Mouse (Mus musculus): ENCODE results near the gene 1700037H04Rik. TPM values are rescaled to one million over a fixed set of nuclear protein-coding genes. Genes with fewer than 3 reads are reported as not detected.

1700037H04Rik gene
- total RNA-seq (2015) (21.5 and 31.3 TPM in 2 replicates), total RNA-seq (2017) (15.5 and 22.7 TPM in 2 replicates)

DNA sequence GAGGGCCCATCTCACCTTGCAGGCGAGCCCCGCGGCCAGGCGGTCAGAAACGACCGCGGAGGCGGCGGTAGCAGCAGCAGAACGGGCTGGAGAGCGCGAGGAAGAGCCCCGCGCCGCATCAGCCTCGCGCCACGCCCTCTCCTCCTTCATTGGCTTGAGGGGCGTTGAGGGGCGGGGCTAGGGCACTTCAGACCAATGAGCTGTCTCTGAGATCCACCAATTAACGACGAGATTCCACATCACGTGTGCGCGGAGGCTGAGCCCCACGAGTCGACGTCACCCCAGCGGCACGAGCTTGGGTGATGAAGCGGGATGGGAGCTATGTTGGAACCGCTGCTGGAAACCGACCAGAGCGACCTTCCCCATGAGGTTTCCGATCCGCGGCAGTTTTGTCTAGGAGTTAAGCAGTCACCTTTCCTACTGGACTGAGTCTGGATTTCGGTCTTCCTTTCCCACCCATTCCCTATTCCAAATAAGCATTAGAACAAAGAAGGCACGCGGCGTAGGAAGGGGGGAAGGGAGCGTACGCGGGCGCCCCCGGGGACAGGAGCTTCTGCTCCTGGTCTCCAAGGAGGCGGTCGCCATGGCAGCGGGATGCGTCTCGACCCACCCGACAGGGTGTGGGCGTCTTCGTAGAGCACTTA lies at the start of gene 1700037H04Rik:
1700037H04Rik (minus strand) TSS at position 144 of the 644 bp plus-strand sequence.
- peak; percentile 93 for ATAC-seq (ENCODE audit: poor library complexity, severe bottlenecking)

DNA sequence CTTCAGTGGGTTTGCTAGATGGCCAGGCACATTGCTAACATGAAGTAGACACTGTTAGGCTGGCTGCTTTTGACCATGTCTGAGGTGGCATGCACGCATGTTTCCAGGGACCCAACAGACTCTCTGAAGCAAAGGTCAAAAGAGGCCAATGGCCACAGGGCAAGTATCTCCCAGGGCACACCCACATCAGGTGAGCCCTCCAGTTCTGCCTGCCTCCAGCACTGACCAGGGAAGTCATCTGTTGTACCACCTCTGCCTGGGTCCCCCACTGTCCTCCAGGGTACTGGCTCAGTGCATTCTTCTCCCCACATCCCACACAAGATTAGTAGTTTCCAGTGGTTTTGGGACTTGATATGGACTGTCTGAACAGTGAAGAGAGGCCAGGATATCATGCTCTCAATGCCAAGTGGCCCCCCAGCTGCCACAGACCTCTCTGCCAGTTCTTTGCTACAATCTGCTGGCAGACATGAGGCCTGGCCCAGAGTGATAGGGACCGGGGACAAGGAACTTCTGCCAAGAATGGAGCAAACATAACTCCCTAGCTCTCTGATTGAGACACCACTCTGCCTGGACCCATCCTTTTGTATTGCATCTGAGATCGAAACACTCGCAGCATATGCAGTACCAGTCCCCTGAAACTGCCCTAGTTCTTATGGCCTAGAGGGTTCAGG lies 49.4 kb upstream of the 1700037H04Rik start:
- ATAC-seq (ENCODE audit: poor library complexity, severe bottlenecking): no peak

DNA sequence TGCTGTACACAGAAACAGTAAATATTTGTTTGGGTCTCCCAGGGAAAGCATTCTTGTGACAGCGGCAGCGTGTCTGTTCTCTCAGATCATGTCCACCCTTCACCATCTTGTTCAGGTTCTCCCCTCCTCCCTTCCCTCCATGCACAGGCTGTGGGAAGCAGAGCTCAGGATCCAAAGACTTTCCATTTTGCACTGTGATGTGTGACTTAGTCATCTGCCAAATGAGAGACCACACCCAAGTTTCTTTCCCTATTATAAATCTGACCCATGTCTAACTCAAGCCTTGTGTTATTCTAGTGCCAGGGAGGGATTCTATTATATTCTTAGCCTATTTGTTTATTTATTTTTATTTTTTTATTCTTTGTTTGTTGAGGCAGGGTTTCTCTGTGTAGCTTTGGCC lies 48.5 kb upstream of the 1700037H04Rik start:
- ATAC-seq (ENCODE audit: poor library complexity, severe bottlenecking): no peak

DNA sequence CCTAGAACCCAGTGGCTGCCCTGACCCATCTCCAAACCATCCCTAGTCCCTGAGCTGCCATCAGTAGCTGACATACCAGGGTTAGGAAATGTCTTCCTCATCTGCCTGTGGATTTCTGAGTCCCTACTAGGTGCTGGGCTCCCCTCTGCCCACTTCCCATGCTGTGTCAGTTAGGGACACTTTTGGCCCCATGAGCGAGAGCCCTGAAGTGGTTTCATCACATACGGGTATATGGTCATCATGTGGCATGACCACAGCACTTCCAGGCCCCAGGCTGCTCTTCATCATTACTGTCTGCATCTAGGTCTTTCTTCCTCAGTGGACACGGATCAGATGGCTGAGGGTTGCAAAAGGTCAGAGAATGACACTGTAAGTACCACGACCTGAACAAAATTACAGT lies 46.9 kb upstream of the 1700037H04Rik start, which contains the start of gene Ap5s1:
Ap5s1 (plus strand) TSS at position 301 of the 400 bp plus-strand sequence.
- ATAC-seq (ENCODE audit: poor library complexity, severe bottlenecking): no peak

DNA sequence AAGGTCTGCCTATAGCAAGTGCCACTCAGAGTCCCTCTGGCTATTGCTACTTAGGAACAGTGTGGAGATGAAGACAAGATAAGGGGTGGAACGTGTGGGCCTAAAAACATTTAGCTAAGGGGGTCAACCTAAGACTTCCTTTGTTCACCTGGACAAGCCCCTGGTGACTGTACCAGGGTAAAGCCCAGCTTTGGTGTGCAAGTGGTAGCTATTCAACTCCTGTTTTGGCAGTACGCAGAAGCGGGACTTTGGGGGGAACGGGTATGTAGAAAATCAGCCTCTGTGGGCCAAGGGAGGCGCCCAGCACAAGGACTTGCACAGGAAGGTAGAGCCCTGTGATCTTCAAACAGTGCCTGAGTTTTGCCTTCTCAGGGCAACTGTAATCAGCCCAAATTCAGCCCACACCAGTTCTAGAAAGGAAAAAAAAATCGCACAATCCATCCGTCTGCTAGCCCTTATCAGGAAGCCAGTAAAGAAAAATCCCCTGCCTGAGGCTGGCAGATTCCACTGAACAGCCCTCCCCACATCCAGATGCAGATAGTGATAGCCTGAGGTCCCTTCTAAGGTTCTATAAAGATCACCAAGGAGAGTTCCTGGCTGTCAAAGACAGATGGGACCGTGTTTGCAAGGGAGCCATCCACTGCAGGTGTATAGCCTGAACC lies 45.8 kb upstream of the 1700037H04Rik start:
- no peak for ATAC-seq (ENCODE audit: poor library complexity, severe bottlenecking)

DNA sequence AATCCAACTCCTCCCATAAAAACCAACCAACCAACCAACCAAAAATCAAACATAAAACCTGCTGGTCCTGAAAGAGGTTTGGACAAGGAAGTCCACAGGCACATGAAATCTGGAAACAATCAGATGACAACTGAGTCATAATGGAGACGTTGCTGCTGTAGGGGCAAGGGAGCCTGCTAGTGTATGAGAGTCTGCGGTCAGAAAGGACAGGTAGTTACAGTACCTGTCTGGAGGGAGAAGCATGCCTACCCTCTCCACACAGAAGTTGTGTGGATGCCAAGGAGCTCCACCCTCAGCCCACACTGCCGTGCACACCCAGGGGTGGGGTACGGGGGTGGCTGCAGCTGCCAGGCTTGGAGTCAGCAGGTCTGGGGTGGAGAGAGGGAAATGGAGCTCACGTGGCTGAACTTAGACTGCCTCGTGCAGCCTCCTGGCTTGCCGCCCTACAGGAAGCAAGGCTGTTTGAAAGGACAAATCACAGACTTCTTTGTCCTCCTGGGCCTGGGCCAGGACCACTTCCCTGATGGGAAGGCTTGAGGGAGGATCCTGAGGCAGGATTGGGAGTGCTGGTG lies 44.6 kb upstream of the 1700037H04Rik start:
- peak; percentile 70 for ATAC-seq (ENCODE audit: poor library complexity, severe bottlenecking)

DNA sequence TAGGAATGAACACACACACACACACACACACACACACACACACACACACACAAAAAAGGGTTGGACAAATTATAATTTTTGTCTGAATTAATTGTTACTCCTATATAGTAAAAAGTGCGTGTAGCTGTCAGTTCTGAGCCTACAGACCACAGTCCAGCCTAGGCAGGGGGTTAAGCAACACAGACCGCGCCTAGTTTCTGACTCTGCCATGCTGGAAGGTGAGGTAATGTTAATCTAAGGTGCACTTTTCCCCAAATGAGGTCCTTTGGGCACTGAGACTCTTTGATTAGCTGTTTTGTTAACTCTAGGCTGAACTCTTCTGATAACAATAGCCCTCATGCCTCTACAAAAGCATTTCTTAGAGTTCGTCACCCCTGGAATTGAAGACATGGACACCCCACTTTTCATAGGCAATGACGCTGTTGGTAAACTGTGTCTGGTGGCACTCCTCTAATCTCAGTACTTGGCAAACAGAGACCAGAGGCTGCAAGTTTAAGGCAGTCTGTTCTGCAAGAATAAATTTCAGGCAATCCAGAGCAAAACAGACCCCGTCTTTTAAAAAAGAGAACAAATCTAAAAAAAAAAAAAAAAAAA lies 44.0 kb upstream of the 1700037H04Rik start:
- no peak for ATAC-seq (ENCODE audit: poor library complexity, severe bottlenecking)

DNA sequence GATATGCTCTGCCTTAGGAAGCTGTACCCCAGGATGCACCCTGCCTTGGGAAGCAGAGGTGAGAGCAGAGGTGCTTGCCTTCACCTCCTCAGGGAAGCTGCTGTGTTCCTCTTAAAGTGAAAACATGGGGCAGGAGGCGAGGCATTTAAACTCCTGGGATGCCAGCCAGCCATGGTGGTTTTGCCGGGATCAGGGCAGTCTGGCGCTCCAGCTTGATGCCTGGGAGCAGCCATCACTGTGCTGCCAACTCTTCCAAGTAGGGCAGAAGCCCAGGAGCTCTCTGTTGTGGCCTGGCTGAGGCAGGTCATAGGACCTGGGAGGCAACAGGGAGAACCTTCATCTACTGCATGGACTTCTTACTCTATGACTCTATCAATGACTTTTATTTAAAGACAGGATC lies 41.4 kb upstream of the 1700037H04Rik start:
- no peak for ATAC-seq (ENCODE audit: poor library complexity, severe bottlenecking)

DNA sequence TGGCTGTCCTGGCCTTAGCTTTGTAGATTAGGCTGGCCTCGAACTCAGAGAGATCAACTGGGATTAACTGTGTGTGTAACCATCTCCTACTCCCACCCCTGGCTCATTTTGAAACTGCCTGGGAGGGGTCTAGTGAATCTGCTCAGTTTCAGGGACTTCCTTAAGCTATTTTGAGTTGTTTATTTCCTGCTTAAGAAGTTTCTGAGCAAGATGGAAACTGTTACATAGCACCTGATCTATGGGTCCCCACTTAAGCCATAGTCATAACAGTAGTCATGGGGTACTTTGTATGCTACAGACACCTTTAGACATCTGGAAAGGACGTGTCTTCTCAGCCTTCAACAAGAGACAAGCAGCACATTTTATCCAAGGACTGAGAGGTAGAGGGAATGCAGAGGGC lies 40.8 kb upstream of the 1700037H04Rik start:
- no peak for ATAC-seq (ENCODE audit: poor library complexity, severe bottlenecking)

DNA sequence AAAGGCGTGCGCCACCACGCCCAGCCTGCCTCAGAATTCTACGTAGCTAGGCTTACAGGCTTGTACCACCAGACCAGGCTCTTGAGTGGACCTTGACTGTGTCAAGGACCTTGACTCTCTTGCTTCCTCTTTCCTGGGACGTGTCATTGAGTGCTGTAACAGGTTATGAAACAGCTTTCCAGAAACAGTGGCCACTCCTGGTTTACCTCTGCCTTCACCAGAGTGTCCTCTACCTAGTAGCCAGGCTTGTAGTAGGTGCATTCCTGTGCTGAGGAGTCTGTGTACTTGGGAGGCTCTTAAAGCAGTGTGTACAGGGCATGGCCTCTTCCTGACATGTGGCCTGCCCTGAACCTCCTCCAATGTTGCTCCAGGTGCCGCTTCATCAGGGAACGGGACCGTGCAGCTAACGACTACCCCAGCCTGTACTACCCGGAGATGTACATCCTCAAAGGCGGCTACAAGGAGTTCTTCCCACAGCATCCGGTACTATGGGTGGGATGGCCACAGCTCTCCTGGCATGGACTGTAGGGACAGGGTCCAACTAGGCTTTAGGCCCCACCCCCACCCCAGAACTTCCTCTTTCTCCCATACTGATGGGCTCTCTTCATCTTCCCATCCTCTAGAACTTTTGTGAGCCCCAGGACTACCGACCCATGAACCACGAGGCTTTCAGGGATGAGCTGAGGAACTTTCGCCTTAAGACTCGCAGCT lies 36.9 kb upstream of the 1700037H04Rik start:
- ATAC-seq (ENCODE audit: poor library complexity, severe bottlenecking): peak; percentile 96

DNA sequence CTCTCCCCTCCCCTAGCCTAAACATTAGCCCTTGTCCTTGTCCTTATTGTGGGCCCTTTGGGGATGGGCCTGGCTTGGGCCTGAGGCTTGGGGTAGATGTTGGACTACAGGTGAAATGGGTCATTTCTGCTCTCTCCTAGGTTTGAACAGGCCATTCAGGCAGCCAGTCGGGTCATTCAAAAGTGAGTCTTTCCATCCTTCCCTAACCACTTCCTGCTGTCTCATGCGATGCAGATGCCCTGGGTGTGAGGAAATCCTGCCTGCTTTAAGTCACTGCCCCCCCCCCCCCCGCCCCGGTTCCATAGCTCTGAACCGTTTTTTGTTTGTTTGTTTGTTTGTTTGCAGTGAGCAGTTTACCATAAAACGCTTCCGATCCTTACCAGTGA lies 31.1 kb upstream of the 1700037H04Rik start:
- ATAC-seq (ENCODE audit: poor library complexity, severe bottlenecking): peak; percentile 41

DNA sequence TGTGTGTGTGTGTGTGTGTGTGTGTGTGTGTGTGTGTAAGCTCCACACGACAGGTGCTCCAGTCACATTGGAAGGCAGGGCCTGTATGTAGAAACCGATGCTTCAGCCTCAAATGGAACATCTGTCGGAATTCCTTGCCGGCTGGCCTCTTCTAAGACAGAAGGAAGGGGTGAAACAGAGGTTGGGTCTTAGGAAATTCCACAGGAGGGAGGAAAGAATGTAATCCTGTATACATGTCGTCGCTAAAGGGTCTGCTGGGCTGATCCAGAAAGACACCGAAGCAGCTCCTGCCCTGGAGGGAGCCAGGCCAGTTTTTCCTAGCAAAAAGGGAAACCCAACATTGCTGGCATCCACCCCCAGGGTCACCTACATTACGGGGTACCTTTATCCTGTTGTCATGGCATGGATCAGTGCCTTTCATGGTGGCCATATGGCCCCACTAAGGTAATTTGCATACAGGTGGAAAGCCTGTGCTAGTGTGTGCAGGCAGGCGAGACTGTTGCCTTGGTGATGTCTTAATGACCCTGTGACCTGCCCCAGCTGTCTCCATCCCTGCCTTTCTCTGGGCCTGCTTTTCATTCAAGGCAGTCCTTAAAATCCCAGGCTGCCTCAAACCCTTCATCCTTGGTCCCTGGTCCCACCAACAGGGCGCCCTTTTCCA lies 30.6 kb upstream of the 1700037H04Rik start:
- ATAC-seq (ENCODE audit: poor library complexity, severe bottlenecking): no peak

DNA sequence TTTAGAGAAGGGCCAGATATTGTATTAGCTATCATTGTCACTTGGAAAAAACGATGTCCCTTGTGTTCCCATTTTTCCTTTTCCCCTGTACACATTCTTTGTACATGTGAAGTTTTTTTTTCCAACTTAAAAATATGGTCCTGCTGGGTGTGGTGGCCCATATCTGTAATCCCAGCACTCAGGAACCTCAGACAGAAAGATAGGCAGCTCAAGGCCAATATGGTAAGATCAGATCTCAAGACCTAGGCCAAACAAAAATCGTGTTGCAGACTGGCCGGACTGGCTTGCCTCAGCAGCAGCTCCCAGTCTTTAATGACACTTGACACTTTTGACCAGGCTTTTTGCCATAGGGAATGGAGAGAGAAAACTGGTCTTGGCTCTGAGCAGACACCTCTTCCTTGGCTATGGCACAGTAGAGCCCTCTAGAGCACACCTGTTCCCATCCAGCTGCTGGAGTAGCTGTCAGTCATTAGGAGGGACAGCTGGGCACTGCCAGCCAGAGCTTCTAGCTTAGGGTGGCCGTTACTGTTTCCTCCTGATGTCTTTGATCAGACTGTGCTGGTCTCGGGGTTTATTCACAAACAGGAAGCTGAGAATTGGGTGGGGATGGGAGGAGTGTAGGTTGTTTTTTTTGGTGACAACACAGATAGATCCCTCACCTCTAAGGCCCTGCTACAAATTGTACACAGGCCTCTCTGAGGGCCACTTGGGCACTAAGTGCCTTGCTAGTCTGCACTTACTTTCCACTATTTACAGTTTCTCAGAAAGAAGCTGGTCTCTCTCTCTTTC lies 29.8 kb upstream of the 1700037H04Rik start:
- ATAC-seq (ENCODE audit: poor library complexity, severe bottlenecking): 0 out of 2 replicates have a peak, but pooled peaks have one; percentile 4

DNA sequence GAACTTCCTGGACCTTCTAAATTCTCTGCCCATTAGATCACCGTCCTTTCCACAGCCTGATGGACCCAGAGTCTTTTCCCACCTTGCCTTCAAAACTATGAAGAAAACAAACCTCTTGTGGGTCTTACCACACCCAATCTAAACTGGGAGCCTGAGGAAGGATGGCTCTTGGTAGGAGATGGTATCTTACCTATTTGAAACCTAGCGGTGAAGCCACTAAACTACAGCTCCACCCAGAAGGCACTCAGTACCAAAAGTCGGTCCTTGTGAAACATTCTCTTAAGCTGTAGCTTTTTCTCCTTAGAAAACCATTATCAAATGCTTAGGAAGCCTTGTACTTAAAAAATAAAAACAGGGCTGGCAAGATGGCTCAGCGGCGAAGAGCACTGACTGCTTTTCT lies 28.4 kb upstream of the 1700037H04Rik start:
- ATAC-seq (ENCODE audit: poor library complexity, severe bottlenecking): no peak

DNA sequence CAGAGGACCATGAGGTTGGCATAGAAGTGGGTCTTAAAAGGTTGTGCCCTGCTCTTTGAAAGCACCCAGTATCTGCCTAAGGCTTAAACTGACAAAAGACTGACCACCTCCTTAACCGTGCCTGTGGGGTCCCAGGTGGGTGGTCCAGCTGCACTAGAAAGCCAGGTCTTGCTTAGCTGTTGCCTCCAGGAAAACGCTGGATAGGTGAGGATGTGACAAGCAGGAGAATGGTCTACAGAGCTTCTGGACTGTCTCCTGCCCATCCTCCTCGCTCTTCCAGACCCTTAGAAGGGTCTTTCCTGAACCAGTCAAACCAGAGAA lies 27.7 kb upstream of the 1700037H04Rik start:
- no peak for ATAC-seq (ENCODE audit: poor library complexity, severe bottlenecking)

DNA sequence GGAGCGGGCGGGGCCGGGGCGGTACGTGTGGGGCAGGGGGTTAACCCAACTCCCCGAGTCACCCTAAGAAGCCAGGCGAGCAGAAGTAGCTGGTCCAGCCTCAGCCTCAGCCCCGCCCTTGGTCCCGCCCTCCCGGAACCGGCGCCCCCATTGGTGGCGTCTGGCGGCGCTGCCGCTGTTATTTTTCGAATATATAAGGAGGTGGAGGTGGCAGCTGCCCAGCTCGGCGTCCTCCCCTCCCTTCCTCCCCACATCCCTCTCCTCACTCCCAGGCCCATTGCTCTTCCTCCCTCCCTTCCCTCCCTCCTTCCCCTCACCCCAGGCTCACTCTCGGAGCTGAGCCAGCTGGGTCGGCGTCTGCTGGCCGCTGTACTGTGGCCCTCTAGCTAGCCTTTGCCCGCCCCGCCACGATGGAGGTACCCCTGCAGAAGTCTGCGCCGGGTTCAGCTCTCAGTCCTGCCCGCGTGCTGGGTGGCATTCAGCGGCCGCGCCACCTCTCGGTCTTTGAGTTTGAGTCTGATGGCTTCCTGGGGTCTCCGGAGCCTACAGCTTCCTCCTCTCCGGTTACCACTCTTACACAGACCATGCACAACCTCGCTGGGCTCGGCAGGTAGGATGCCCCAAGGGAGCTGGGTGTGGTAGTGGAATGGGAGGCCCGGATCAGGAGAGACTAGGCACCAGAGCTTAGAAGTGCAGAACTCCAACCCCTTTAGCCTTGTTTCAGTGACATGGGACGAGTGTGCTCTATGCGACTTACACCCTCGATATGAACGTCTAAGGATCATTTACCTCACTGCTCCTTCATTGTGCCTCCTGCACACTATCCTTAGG lies 27.1 kb upstream of the 1700037H04Rik start, which contains the start of the genes Cdc25b and Spef1:
Cdc25b (plus strand) TSS at position 179 of the 831 bp plus-strand sequence.
Spef1 (minus strand) TSS at position 512 of the 831 bp plus-strand sequence.
- peak; percentile 89 for ATAC-seq (ENCODE audit: poor library complexity, severe bottlenecking)

DNA sequence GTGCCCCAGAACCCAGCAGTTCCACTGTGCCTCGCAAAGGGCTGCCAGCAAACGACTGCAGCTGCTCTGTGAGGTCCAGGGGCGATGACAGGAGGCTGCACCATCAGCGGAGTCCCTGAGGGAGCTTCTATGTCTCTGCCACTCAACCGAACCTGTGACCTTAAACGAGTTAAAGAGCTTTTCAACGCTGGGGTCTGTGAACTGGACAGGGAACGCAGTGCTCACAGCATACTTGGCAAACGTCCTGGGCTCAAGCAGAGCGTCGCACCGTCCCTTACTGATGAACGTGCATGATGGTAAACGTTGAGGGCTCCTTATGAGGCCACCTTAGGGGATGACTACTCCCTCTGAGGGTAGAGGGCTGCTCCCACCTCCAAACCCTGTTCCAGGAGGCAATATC lies 26.5 kb upstream of the 1700037H04Rik start:
- ATAC-seq (ENCODE audit: poor library complexity, severe bottlenecking): no peak

DNA sequence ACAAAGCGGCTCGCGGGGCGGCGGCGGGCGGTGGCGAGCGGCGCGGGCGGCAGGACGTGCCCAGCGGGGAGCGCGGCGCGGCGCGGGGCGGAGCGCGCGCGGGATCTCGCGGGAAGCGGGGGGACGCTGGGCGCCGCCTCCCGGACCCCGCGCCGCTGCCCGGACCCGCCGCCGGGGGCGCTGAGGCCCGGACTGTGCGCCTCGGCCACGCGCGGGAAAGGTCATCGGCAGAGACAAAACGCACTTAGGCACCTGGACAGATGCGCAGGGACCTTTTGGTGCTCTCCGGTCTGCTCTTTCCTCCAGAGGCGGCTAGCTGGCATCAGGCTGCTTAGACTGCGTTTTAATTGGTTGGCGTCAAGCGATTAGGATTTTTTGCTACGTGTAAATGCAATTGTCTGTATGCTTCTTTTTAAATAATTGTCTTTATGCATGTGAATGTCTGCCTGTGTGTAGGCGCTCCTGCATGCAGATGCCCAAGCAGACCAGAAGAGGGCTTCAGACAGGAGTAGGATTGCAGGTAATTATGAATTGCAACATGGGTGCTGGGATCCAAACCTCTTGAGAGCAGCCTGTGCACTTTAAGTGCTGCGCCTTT lies 20.2 kb upstream of the 1700037H04Rik start, which contains the start of gene Cenpb:
Cenpb (minus strand) TSS at position 78 of the 598 bp plus-strand sequence.
- ATAC-seq (ENCODE audit: poor library complexity, severe bottlenecking): peak; percentile 84

Measured in megakaryocyte, adult 5-6 weeks (primary cell).